Mouse (Mus musculus) heart, embryonic 12.5 days (tissue): ENCODE measurements around the gene Fam57a. TPM values are rescaled to one million over a fixed set of nuclear protein-coding genes. Genes with fewer than 3 reads are reported as not detected.

Experiments used
- ATAC-seq: fragments of 200-750 bp; cut with Nextera tagmentation; 2 replicates; pipeline ENCODE4 v1.8.0; 2017; ENCODE audit warnings: moderate TSS enrichment, moderate library complexity; ENCODE audit not compliant: insufficient number of reproducible peaks, low FRiP score
- H3K27ac ChIP-seq: fragments of 300-500 bp; sonication (generic); 2 replicates; pipeline ENCODE4 v1.5.1; 2016; ENCODE audit warnings: mild to moderate bottlenecking, moderate library complexity; ENCODE audit not compliant: poor library complexity, severe bottlenecking
- H3K27me3 ChIP-seq: fragments of 300-500 bp; sonication (generic); replicated peaks from 2 replicates; pipeline ENCODE4 v1.6.1; 2016; ENCODE audit warnings: mild to moderate bottlenecking, moderate library complexity
- H3K36me3 ChIP-seq: fragments of 300-500 bp; sonication (generic); 2 replicates; pipeline ENCODE4 v1.6.1; 2016; ENCODE audit warnings: mild to moderate bottlenecking, moderate library complexity
- H3K4me1 ChIP-seq: fragments of 300-500 bp; sonication (generic); replicated peaks from 2 replicates; pipeline ENCODE4 v1.6.1; 2016; ENCODE audit warnings: mild to moderate bottlenecking
- H3K4me2 ChIP-seq: fragments of 300-500 bp; sonication (generic); 2 replicates; pipeline ENCODE4 v1.6.1; 2016; ENCODE audit warnings: mild to moderate bottlenecking, moderate library complexity
- H3K4me3 ChIP-seq: fragments of 300-500 bp; sonication (generic); 2 replicates; pipeline ENCODE4 v1.5.1; 2016; ENCODE audit warnings: mild to moderate bottlenecking
- H3K9ac ChIP-seq: fragments of 300-500 bp; sonication (generic); 2 replicates; pipeline ENCODE4 v1.6.1; 2016; ENCODE audit warnings: mild to moderate bottlenecking, moderate library complexity
- H3K9me3 ChIP-seq: fragments of 300-500 bp; sonication (generic); replicated peaks from 2 replicates; pipeline ENCODE4 v1.6.1; 2016; ENCODE audit warnings: mild to moderate bottlenecking, moderate library complexity
- WGBS: fragments of 180-500 bp; shearing (Covaris S2); methylation state at CpG from one replicate; pipeline ENCODE4 v1.1.7; 2016; 5-methylcytosine and 5-hydroxymethylcytosine counted together
- polyA plus RNA-seq: library from polyadenylated mRNA; unstranded; fragments of >200 nt; fragmentation: Nextera tagmentation; extraction: Ambion mirVana; gene quantifications from 2 replicates; pipeline ENCODE4 v1.2.1, GENCODE M21; 2016

The Fam57a gene
- polyA plus RNA-seq, 1 experiment from 2014 or later = 28.7 TPM

DNA sequence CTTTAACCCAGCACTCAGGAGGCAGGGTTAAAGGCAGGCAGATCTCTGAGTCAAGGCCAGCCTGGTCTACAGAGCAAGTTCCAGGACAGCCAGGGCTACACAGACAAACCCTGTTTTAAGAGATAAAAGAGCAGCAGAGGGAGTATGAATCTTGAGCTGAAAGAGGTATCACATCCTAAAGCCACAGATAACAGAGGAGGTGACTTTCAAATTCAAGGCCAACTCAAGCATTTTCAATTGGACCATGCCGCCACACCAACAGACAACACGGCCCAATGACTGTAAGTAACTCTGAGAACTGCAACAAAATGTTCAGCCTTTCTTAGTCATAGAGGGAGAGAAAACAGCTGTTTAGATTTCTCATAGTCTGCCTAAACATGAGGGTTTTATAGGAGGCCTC is 25.3 kb upstream of the Fam57a start:
- Histone ChIP-seq H3K9ac (no peak overlapping the region), H3K4me3 (no peak overlapping the region), H3K27ac (no peak overlapping the region), H3K27me3 (no peaks in the 10 kb centered on the region), H3K36me3 (peaks cover 32% of the 10 kb centered on the region), H3K4me2 (no peak overlapping the region), H3K4me1 (0 out of 2 replicates have a peak, but pooled peaks cover 3% of the 10 kb centered on the region), H3K9me3 (no peaks in the 10 kb centered on the region)
- WGBS = 90% methylated on average over 2 of the region's 2 CpGs
- ATAC-seq = no peak

GRCm38 (mm10) chr11:76154861-76155260 is 24.6 kb upstream of the Fam57a start:
- 85% methylated on average over 2 of the region's 2 CpGs for WGBS
- no peak for ATAC-seq

DNA sequence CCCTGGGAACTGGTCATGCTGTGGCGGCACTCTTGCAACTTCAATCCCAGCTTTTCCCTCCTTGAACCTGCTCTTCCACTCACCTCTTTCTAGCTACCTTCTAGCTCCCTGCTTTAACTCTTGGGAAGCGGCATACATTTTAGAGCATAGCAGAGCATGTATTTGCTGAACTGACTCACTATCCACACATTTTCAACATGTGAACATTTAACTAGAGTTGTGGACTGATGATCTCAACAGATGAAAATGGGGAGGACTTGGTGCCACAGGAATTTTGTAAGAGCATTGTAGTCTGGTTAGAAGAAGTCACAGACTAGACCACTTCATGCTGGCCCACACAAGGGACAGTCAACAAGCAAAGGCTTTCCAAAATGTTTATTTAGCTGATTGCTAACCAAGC is 21.1 kb upstream of the Fam57a start:
- WGBS = 80% methylated on average over 2 of the region's 2 CpGs
- peaks cover 57% of the 10 kb centered on the region for H3K36me3 ChIP-seq
- no peaks in the 10 kb centered on the region for H3K27me3 ChIP-seq
- H3K4me1 ChIP-seq = peaks cover 4% of the 10 kb centered on the region; the same call in 1 of the 2 replicates
- H3K9ac ChIP-seq = no peak overlapping the region
- H3K4me3 ChIP-seq = no peak overlapping the region
- ATAC-seq = no peak
- no peaks in the 10 kb centered on the region for H3K9me3 ChIP-seq
- no peak overlapping the region for H3K4me2 ChIP-seq
- H3K27ac ChIP-seq = no peak overlapping the region

More at GRCm38 (mm10) chr11:76154861-76155260, 24.6 kb upstream of the Fam57a start:
- Histone ChIP-seq H3K27ac (no peak overlapping the region), H3K4me1 (peaks cover under 1% of the 10 kb centered on the region; the same call in 1 of the 2 replicates), H3K4me3 (no peak overlapping the region), H3K9me3 (no peaks in the 10 kb centered on the region), H3K27me3 (no peaks in the 10 kb centered on the region), H3K9ac (no peak overlapping the region), H3K36me3 (peaks cover 36% of the 10 kb centered on the region), H3K4me2 (no peak overlapping the region)

- ATAC-seq = no peak
- Histone ChIP-seq H3K36me3 (peaks cover 54% of the 10 kb centered on the region), H3K4me3 (no peak overlapping the region), H3K4me1 (peaks cover 4% of the 10 kb centered on the region; the same call in 1 of the 2 replicates), H3K27ac (no peak overlapping the region), H3K9ac (no peak overlapping the region), H3K9me3 (no peaks in the 10 kb centered on the region), H3K4me2 (no peak overlapping the region), H3K27me3 (no peaks in the 10 kb centered on the region)
- 38% methylated on average over 6 of the region's 6 CpGs for WGBS
Measured at GRCm38 (mm10) chr11:76160251-76160650, 19.2 kb upstream of the Fam57a start.

DNA sequence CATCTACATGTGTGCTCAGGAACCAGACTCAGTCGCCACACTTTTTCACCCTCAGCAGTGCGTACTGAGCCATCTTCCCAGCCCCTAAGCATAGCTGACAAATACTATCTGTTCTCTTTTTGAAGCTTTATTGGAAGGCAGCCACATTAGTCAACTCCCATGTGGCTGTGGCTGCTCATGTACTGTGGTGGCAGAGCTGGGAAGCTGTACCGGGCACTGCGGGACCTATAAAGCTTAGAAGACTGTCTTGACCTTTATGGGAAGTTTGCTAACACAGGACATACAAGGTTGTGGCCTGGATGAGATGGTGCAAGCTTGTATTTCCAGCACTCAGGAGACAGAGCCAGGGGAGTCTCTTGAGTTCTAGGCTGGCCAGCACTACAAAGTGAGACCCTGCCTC is 12.8 kb upstream of the Fam57a start:
- 94% methylated on average over 4 of the region's 4 CpGs for WGBS
- H3K4me2 ChIP-seq = no peak overlapping the region
- no peak overlapping the region for H3K27ac ChIP-seq
- H3K9me3 ChIP-seq = no peaks in the 10 kb centered on the region
- H3K9ac ChIP-seq = no peak overlapping the region
- H3K4me3 ChIP-seq = no peak overlapping the region
- no peak for ATAC-seq
- H3K36me3 ChIP-seq = peaks cover 26% of the 10 kb centered on the region
- H3K27me3 ChIP-seq = no peaks in the 10 kb centered on the region
- no peaks in the 10 kb centered on the region for H3K4me1 ChIP-seq

DNA sequence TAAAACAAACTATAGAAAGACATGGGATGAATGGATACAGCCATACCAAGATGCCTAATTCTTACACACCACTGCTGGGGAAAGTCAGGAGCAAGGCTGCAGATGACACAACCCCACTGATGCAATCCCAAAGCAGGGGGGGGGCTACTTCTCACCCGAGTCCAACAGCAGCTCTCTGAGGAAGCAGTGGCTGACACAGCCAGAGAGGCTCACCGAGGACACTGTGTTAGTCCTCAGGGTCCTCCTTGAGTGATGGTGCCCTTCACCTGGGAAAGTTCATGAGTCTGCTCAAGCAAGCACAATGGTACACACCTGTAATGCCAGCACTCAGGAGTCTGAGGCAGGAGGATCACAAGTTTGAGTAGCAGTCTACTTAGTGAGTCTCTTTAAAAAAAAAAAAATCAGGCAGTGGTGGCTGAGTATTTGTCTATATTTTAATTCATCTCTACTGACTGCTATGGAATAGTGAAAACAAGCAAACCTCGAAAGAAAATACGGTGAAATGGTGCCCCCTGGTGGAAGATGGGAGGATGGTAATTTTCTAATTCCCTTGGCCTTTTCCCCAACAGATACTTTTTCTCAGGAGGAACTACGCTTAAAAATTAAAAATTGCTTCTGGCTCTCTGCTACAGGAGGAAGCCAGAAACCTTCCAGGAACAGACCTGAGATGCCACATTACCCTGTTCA is 12.2 kb upstream of the Fam57a start:
- H3K4me1 ChIP-seq = no peaks in the 10 kb centered on the region
- no peaks in the 10 kb centered on the region for H3K9me3 ChIP-seq
- H3K4me2 ChIP-seq = no peak overlapping the region
- H3K27ac ChIP-seq = no peak overlapping the region
- ATAC-seq = no peak
- no peak overlapping the region for H3K9ac ChIP-seq
- H3K36me3 ChIP-seq = peaks cover 26% of the 10 kb centered on the region
- H3K27me3 ChIP-seq = no peaks in the 10 kb centered on the region
- WGBS = 29% methylated on average over 5 of the region's 5 CpGs
- H3K4me3 ChIP-seq = no peak overlapping the region

GRCm38 (mm10) chr11:76168976-76169375 is 10.5 kb upstream of the Fam57a start:
- 83% methylated on average over 3 of the region's 3 CpGs for WGBS

GRCm38 (mm10) chr11:76170207-76170606 is 9.3 kb upstream of the Fam57a start:
- 72% methylated on average over 5 of the region's 5 CpGs for WGBS
- no peak for ATAC-seq
- Histone ChIP-seq H3K27ac (no peak overlapping the region), H3K4me2 (no peak overlapping the region), H3K4me1 (no peaks in the 10 kb centered on the region), H3K36me3 (peaks cover 21% of the 10 kb centered on the region), H3K9me3 (no peaks in the 10 kb centered on the region), H3K4me3 (no peak overlapping the region), H3K27me3 (no peaks in the 10 kb centered on the region), H3K9ac (no peak overlapping the region)

More at GRCm38 (mm10) chr11:76168976-76169375, 10.5 kb upstream of the Fam57a start:
- no peak overlapping the region for H3K27ac ChIP-seq
- H3K27me3 ChIP-seq = no peaks in the 10 kb centered on the region
- H3K4me1 ChIP-seq = no peaks in the 10 kb centered on the region
- peaks cover 25% of the 10 kb centered on the region for H3K36me3 ChIP-seq
- ATAC-seq = no peak
- no peak overlapping the region for H3K4me2 ChIP-seq
- H3K9ac ChIP-seq = no peak overlapping the region
- H3K4me3 ChIP-seq = no peak overlapping the region
- H3K9me3 ChIP-seq = no peaks in the 10 kb centered on the region

GRCm38 (mm10) chr11:76178726-76179494 is 561 bp upstream of the Fam57a start:
- Histone ChIP-seq H3K27me3 (no peaks in the 10 kb centered on the region), H3K4me2 (peak overlapping the region; percentile 95), H3K4me3 (peak overlapping the region; percentile 75), H3K36me3 (peaks cover 9% of the 10 kb centered on the region), H3K27ac (peak overlapping the region; percentile 36; the same call in 1 of the 2 replicates), H3K4me1 (peaks cover 11% of the 10 kb centered on the region), H3K9me3 (no peaks in the 10 kb centered on the region), H3K9ac (peak overlapping the region; percentile 80)
- peak; percentile 77 for ATAC-seq
- 2% methylated on average over 28 of the region's 28 CpGs for WGBS

GRCm38 (mm10) chr11:76180146-76180540 is 672 bp downstream of the Fam57a start:
- Histone ChIP-seq H3K9me3 (no peaks in the 10 kb centered on the region), H3K4me1 (peaks cover 11% of the 10 kb centered on the region), H3K27ac (no peak overlapping the region), H3K27me3 (no peaks in the 10 kb centered on the region), H3K4me2 (peak overlapping the region; percentile 95), H3K4me3 (peak overlapping the region; percentile 75), H3K9ac (peak overlapping the region; percentile 80), H3K36me3 (0 out of 2 replicates have a peak, but pooled peaks cover 7% of the 10 kb centered on the region)
- 13% methylated on average over 7 of the region's 7 CpGs for WGBS
- ATAC-seq = no peak

- H3K36me3 ChIP-seq = no peaks in the 10 kb centered on the region
- H3K27me3 ChIP-seq = no peaks in the 10 kb centered on the region
- H3K9me3 ChIP-seq = no peaks in the 10 kb centered on the region
- ATAC-seq = no peak
- H3K4me1 ChIP-seq = peaks cover 6% of the 10 kb centered on the region
- 88% methylated on average over 4 of the region's 4 CpGs for WGBS
- H3K9ac ChIP-seq = no peak overlapping the region
- no peak overlapping the region for H3K4me3 ChIP-seq
- H3K27ac ChIP-seq = no peak overlapping the region
- H3K4me2 ChIP-seq = no peak overlapping the region
Measured at GRCm38 (mm10) chr11:76183745-76184144, 4.3 kb downstream of the Fam57a start.
